Mouse (Mus musculus): ENCODE results near the gene Tarbp2.

The Tarbp2 gene

DNA sequence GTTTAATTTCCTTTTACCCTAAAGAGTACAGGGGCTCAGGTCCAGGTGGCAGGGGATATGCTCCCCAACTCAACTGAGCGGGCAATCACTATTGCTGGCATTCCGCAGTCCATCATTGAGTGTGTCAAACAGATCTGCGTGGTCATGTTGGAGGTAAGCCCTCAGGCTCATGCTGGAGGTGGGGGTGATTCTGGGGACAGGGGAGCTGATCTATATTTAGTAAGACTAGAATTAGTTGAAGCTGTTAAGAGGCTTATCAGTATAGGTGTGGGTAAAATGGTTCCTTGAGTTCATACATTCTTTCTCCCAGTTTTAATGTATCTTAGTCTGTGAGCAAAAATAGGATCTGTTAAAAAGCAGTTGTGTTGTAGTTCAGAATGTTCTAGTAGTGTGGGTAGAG, 34.9 kb upstream of the Tarbp2 start:
- Histone ChIP-seq H3K27me3 (ENCODE audit: insufficient read depth, low read length) (no peaks in the 10 kb centered on the region), H3K9me3 (ENCODE audit: low read length) (no peaks in the 10 kb centered on the region), H3K4me3 (replicated peaks; ENCODE audit: low read length) (no peak overlapping the region), H3K4me1 (replicated peaks; ENCODE audit: low read depth, low read length) (peaks cover 55% of the 10 kb centered on the region), H3K36me3 (ENCODE audit: insufficient read depth, low read length) (peaks cover 99% of the 10 kb centered on the region)
- TF ChIP-seq NANOG (IDR thresholded peaks at IDR 0.05; ENCODE audit: borderline replicate concordance, low read length), result no peak
- no peak for TF ChIP-seq CTCF (conservative IDR thresholded peaks at IDR 0.05; ENCODE audit: low read length)
- TF ChIP-seq POU5F1 (IDR thresholded peaks at IDR 0.05; ENCODE audit: borderline replicate concordance, low read length), result no peak

DNA sequence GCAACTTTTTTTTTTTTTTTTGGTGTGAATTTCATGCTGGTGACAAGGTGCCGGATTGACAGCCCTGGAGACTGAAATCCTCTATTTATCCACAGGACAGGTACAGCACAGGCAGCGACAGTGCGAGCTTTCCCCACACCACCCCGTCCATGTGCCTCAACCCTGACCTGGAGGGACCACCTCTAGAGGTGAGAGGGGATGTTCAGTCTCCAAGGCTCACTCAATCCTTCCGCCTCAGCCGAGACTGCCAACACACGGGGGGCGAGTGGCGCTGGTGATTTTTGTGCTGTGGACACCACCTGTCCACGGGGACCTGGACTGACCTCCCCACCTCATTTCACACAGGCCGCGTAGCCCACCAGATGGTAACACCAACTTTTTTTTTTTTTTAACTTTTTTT, 32.1 kb upstream of the Tarbp2 start:
- peaks cover 38% of the 10 kb centered on the region for H3K4me1 ChIP-seq (replicated peaks; ENCODE audit: low read depth, low read length)
- no peak overlapping the region for H3K4me3 ChIP-seq (replicated peaks; ENCODE audit: low read length)
- H3K36me3 ChIP-seq (ENCODE audit: insufficient read depth, low read length), result peaks cover 100% of the 10 kb centered on the region
- no peaks in the 10 kb centered on the region for H3K27me3 ChIP-seq (ENCODE audit: insufficient read depth, low read length)
- H3K9me3 ChIP-seq (ENCODE audit: low read length), result no peaks in the 10 kb centered on the region
- TF ChIP-seq CTCF (conservative IDR thresholded peaks at IDR 0.05; ENCODE audit: low read length), result no peak
- no peak for TF ChIP-seq NANOG (IDR thresholded peaks at IDR 0.05; ENCODE audit: borderline replicate concordance, low read length)
- TF ChIP-seq POU5F1 (IDR thresholded peaks at IDR 0.05; ENCODE audit: borderline replicate concordance, low read length), result no peak

DNA sequence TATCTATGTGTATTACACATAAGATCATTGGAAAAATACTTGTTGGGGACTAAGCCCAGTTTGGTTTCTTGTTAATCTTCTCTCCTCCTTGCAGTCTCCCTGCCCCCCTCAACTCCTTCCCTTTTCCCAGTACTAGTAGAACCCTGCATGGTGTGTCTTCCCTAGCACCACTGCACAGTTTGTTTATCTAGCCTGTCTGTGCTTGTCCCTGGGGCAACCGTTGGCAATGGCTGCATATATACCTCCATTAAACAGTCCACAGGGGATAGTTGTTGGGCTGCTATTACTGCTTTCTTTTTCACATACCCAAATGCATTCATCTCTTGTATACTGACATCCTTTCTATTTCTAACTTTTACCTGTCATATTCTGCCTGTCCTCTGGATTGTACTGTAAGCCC, 30.3 kb upstream of the Tarbp2 start:
- no peaks in the 10 kb centered on the region for H3K9me3 ChIP-seq (ENCODE audit: low read length)
- H3K27me3 ChIP-seq (ENCODE audit: insufficient read depth, low read length), result no peaks in the 10 kb centered on the region
- H3K4me3 ChIP-seq (replicated peaks; ENCODE audit: low read length), result no peak overlapping the region
- H3K4me1 ChIP-seq (replicated peaks; ENCODE audit: low read depth, low read length), result peaks cover 36% of the 10 kb centered on the region
- TF ChIP-seq NANOG (IDR thresholded peaks at IDR 0.05; ENCODE audit: borderline replicate concordance, low read length) (no peak), POU5F1 (IDR thresholded peaks at IDR 0.05; ENCODE audit: borderline replicate concordance, low read length) (no peak), CTCF (conservative IDR thresholded peaks at IDR 0.05; ENCODE audit: low read length) (no peak)
- peaks cover 98% of the 10 kb centered on the region for H3K36me3 ChIP-seq (ENCODE audit: insufficient read depth, low read length)

DNA sequence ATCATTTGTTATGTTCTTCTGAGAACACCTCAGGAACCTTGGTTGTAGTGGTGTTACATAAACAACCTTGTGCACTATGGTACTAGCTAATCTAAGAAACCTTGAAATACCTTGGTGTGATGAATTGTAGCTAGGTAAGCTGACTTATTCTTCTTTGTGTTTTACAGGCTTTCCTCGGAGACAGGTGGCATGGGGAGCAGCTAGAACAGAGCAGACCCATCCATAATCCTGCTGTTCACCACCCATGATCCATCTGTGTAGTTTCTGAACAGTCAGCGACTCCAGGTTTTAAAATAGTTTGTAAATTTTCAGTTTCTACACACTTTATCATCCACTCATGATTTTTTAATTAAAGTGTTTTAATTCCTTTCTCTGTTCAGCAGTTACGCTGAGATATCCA, 19.7 kb upstream of the Tarbp2 start:
- H3K4me3 ChIP-seq (replicated peaks; ENCODE audit: low read length), result no peak overlapping the region
- H3K27me3 ChIP-seq (ENCODE audit: insufficient read depth, low read length), result no peaks in the 10 kb centered on the region
- no peaks in the 10 kb centered on the region for H3K9me3 ChIP-seq (ENCODE audit: low read length)
- TF ChIP-seq CTCF (conservative IDR thresholded peaks at IDR 0.05; ENCODE audit: low read length), result no peak
- no peak for TF ChIP-seq NANOG (IDR thresholded peaks at IDR 0.05; ENCODE audit: borderline replicate concordance, low read length)
- no peak for TF ChIP-seq POU5F1 (IDR thresholded peaks at IDR 0.05; ENCODE audit: borderline replicate concordance, low read length)
- peaks cover 100% of the 10 kb centered on the region for H3K36me3 ChIP-seq (ENCODE audit: insufficient read depth, low read length)
- peaks cover 56% of the 10 kb centered on the region for H3K4me1 ChIP-seq (replicated peaks; ENCODE audit: low read depth, low read length)

DNA sequence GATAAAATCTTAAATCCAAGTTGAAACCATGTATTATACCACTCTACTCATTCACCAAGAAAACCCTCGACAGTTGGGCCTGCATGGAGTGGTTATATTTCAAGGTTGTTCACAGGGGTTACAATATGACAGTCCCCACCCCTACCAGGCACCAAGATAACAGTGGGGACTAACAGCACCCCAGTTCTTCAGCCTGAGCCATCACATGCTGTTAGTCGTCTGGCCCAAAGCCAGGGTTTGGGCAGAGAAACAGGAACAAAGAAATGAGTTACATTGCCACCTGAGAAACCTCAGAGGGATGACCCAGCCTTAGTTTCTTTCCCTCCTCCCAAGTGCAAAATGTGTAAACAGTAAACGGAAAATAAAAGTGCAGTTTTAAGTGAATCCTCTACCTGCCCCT, 18.6 kb upstream of the Tarbp2 start:
- H3K27me3 ChIP-seq (ENCODE audit: insufficient read depth, low read length), result no peaks in the 10 kb centered on the region
- peaks cover 57% of the 10 kb centered on the region for H3K4me1 ChIP-seq (replicated peaks; ENCODE audit: low read depth, low read length)
- no peak overlapping the region for H3K4me3 ChIP-seq (replicated peaks; ENCODE audit: low read length)
- H3K9me3 ChIP-seq (ENCODE audit: low read length), result no peaks in the 10 kb centered on the region
- TF ChIP-seq NANOG (IDR thresholded peaks at IDR 0.05; ENCODE audit: borderline replicate concordance, low read length), result no peak
- TF ChIP-seq POU5F1 (IDR thresholded peaks at IDR 0.05; ENCODE audit: borderline replicate concordance, low read length), result no peak
- TF ChIP-seq CTCF (conservative IDR thresholded peaks at IDR 0.05; ENCODE audit: low read length), result no peak
- H3K36me3 ChIP-seq (ENCODE audit: insufficient read depth, low read length), result peaks cover 100% of the 10 kb centered on the region

DNA sequence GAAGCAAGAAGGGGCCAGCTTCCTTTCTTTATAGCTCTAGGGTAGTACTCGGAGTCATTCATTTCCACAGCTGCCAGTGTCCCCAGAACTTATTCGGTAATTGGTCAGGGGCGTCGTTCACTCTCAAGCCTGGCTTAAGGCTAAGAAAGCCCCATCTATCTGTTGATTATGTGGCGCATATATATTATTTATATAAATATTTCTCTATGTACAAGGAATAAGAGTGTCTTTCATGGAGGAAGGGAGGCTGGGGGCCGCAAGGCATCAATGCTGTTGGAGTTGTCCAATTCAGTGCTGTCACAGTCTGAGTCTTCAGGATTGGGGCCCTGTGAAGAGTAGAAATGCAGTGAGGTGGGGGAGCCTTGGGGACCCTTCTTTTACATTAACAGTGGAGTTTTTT, 18.1 kb upstream of the Tarbp2 start:
- TF ChIP-seq POU5F1 (IDR thresholded peaks at IDR 0.05; ENCODE audit: borderline replicate concordance, low read length) (no peak), NANOG (IDR thresholded peaks at IDR 0.05; ENCODE audit: borderline replicate concordance, low read length) (no peak), CTCF (conservative IDR thresholded peaks at IDR 0.05; ENCODE audit: low read length) (no peak)
- Histone ChIP-seq H3K4me3 (replicated peaks; ENCODE audit: low read length) (no peak overlapping the region), H3K9me3 (ENCODE audit: low read length) (no peaks in the 10 kb centered on the region), H3K27me3 (ENCODE audit: insufficient read depth, low read length) (no peaks in the 10 kb centered on the region), H3K36me3 (ENCODE audit: insufficient read depth, low read length) (peaks cover 100% of the 10 kb centered on the region), H3K4me1 (replicated peaks; ENCODE audit: low read depth, low read length) (peaks cover 57% of the 10 kb centered on the region)

DNA sequence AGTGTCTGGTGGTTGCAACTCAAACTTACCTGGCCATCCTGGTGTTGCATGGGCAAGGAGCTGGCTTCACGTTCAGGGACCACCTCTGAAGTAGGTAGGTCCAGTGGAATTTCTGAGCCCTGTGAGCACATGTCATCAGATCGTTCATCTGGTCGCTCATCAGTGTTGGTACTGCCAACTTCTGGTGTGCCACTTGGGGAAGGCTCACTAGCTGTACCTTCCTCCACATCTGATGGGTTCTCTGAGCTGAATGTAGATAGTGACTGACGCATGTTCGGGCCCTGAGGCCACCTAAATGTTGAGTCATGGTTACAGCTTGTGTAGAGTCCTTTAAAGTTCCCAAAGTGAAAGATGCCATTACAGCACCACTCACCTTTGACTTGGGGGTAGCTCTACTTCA, 17.5 kb upstream of the Tarbp2 start:
- no peaks in the 10 kb centered on the region for H3K27me3 ChIP-seq (ENCODE audit: insufficient read depth, low read length)
- TF ChIP-seq CTCF (conservative IDR thresholded peaks at IDR 0.05; ENCODE audit: low read length), result no peak
- TF ChIP-seq POU5F1 (IDR thresholded peaks at IDR 0.05; ENCODE audit: borderline replicate concordance, low read length), result no peak
- no peak for TF ChIP-seq NANOG (IDR thresholded peaks at IDR 0.05; ENCODE audit: borderline replicate concordance, low read length)
- H3K36me3 ChIP-seq (ENCODE audit: insufficient read depth, low read length), result peaks cover 100% of the 10 kb centered on the region
- H3K4me3 ChIP-seq (replicated peaks; ENCODE audit: low read length), result no peak overlapping the region
- H3K4me1 ChIP-seq (replicated peaks; ENCODE audit: low read depth, low read length), result peaks cover 63% of the 10 kb centered on the region
- no peaks in the 10 kb centered on the region for H3K9me3 ChIP-seq (ENCODE audit: low read length)

DNA sequence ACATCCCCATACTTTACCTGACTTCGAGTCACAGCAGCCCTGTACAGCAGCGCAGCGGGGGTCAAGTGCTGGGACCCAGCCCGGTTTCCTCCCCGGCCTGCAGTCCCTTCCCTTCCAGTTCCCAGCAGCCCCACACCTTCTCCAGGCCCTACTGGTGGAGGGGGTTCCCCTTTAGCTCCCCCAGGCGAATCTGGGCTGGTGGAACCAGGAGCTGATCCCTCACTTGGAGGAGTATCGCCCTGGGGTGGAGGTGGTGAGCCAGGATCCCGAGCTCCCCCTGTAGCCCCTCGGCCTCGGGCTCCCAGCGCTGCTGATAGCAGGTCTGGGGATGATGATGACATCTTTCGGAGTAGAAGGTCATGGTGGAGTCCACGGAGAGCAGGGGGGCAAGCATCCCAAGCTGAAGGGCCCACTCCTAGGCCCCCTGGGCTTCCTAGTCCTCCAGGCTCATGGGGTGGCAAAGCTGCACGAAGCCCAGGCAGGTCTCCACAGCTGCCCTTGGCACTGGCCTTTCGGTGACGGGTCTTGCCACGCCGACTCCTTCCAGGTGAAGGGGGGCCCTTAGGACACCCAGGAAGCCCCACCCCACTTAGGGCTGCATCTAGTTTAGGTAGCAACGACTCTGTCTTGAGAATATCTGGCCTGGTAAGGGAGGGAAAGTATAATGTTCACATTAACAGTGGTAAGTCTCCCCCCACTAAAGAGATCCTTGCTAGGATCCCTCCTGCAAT, 16.7 kb upstream of the Tarbp2 start:
- Histone ChIP-seq H3K4me1 (replicated peaks; ENCODE audit: low read depth, low read length) (peaks cover 70% of the 10 kb centered on the region), H3K27me3 (ENCODE audit: insufficient read depth, low read length) (no peaks in the 10 kb centered on the region), H3K36me3 (ENCODE audit: insufficient read depth, low read length) (peaks cover 100% of the 10 kb centered on the region), H3K4me3 (replicated peaks; ENCODE audit: low read length) (no peak overlapping the region), H3K9me3 (ENCODE audit: low read length) (no peaks in the 10 kb centered on the region)
- TF ChIP-seq POU5F1 (IDR thresholded peaks at IDR 0.05; ENCODE audit: borderline replicate concordance, low read length) (no peak), CTCF (conservative IDR thresholded peaks at IDR 0.05; ENCODE audit: low read length) (no peak)

Data from E14TG2a.4 (cell line).